Mouse (Mus musculus): ENCODE results near the gene Tln1. TPM values are rescaled to one million over a fixed set of nuclear protein-coding genes. Genes with fewer than 3 reads are reported as not detected.
A peak's percentile ranks its signal among the peaks of the same experiment; 100 is the strongest.

Tln1 gene
- polyA plus RNA-seq, 1 experiment from 2014 or later: 70.2 TPM

DNA sequence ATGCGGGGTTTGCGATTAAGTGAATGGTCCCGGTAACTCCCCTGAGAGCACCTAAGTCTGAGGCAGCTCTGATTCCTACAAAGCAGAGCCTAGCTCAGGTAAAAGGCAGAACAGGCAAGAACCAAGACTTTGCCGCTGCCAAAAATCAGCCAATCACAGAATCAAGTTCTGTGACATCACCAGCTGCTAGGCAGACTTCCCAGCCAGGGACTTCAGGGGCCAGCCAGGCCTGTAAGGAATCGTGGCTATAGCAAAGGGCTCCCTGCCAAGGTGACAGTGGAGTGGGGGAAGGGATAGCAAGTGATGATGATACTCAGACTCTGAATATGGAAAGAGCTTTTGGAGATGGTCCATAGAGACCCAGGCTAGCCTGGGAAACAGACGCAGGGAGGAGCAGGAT lies 42.5 kb downstream of the Tln1 start:
- Histone ChIP-seq H3K27me3 (replicated peaks; ENCODE audit: control insufficient read depth, insufficient read depth, low read length) (peaks cover 9% of the 10 kb centered on the region), H3K36me3 (ENCODE audit: control insufficient read depth, insufficient read depth, low read length) (peaks cover 27% of the 10 kb centered on the region; the same call in 1 of the 2 replicates), H3K27ac (replicated peaks; ENCODE audit: low read depth, low read length) (0 out of 2 replicates have a peak overlapping the region, but pooled peaks have one; percentile 10), H3K4me3 (ENCODE audit: low read depth, low read length) (peak overlapping the region; percentile 22), H3K9ac (ENCODE audit: low read depth, low read length) (no peak overlapping the region; the same call in 1 of the 2 replicates), H3K4me2 (ENCODE audit: low read depth, low read length) (peak overlapping the region; percentile 85), H3K4me1 (ENCODE audit: control insufficient read depth, insufficient read depth, low read length) (peaks cover 23% of the 10 kb centered on the region), H3K9me3 (ENCODE audit: control insufficient read depth, low read length) (no peaks in the 10 kb centered on the region)
- WGBS: 13% methylated on average over 6 of the region's 6 CpGs
- DNase-seq (ENCODE audit: low spot score): peak; percentile 87
- ATAC-seq (ENCODE audit: low read depth): peak; percentile 24; the same call in 1 of the 2 replicates

- no peak overlapping the region for H3K27ac ChIP-seq (replicated peaks; ENCODE audit: low read depth, low read length)
- DNase-seq (ENCODE audit: low spot score) (no peak), ATAC-seq (ENCODE audit: low read depth) (no peak)
- H3K36me3 ChIP-seq (ENCODE audit: control insufficient read depth, insufficient read depth, low read length): peaks cover 30% of the 10 kb centered on the region; the same call in 1 of the 2 replicates
- peaks cover 23% of the 10 kb centered on the region for H3K4me1 ChIP-seq (ENCODE audit: control insufficient read depth, insufficient read depth, low read length)
- H3K9me3 ChIP-seq (ENCODE audit: control insufficient read depth, low read length): no peaks in the 10 kb centered on the region
- peak overlapping the region; percentile 22 for H3K4me3 ChIP-seq (ENCODE audit: low read depth, low read length)
- peaks cover 9% of the 10 kb centered on the region for H3K27me3 ChIP-seq (replicated peaks; ENCODE audit: control insufficient read depth, insufficient read depth, low read length)
- 25% methylated on average over 10 of the region's 10 CpGs for WGBS
- H3K4me2 ChIP-seq (ENCODE audit: low read depth, low read length): peak overlapping the region; percentile 85
- no peak overlapping the region; the same call in 1 of the 2 replicates for H3K9ac ChIP-seq (ENCODE audit: low read depth, low read length)
Observed at GRCm38 (mm10) chr4:43519551-43519950, 42.9 kb downstream of the Tln1 start.

- DNase-seq (ENCODE audit: low spot score) (no peak), ATAC-seq (ENCODE audit: low read depth) (no peak)
- no peak overlapping the region for H3K4me3 ChIP-seq (ENCODE audit: low read depth, low read length)
- H3K9ac ChIP-seq (ENCODE audit: low read depth, low read length): no peak overlapping the region
- no peak overlapping the region for H3K4me2 ChIP-seq (ENCODE audit: low read depth, low read length)
- no peaks in the 10 kb centered on the region for H3K9me3 ChIP-seq (ENCODE audit: control insufficient read depth, low read length)
- WGBS: 71% methylated on average over 11 of the region's 11 CpGs
- no peaks in the 10 kb centered on the region; the same call in 1 of the 2 replicates for H3K27me3 ChIP-seq (replicated peaks; ENCODE audit: control insufficient read depth, insufficient read depth, low read length)
- peaks cover 5% of the 10 kb centered on the region; the same call in 1 of the 2 replicates for H3K4me1 ChIP-seq (ENCODE audit: control insufficient read depth, insufficient read depth, low read length)
- H3K27ac ChIP-seq (replicated peaks; ENCODE audit: low read depth, low read length): no peak overlapping the region
- peaks cover 31% of the 10 kb centered on the region; the same call in 1 of the 2 replicates for H3K36me3 ChIP-seq (ENCODE audit: control insufficient read depth, insufficient read depth, low read length)
Observed at GRCm38 (mm10) chr4:43515764-43516708, 46.5 kb downstream of the Tln1 start.

- ATAC-seq (ENCODE audit: low read depth) (no peak), DNase-seq (ENCODE audit: low spot score) (no peak)
- Histone ChIP-seq H3K4me3 (ENCODE audit: low read depth, low read length) (no peak overlapping the region), H3K9me3 (ENCODE audit: control insufficient read depth, low read length) (no peaks in the 10 kb centered on the region), H3K36me3 (ENCODE audit: control insufficient read depth, insufficient read depth, low read length) (peaks cover 31% of the 10 kb centered on the region; the same call in 1 of the 2 replicates), H3K4me1 (ENCODE audit: control insufficient read depth, insufficient read depth, low read length) (peaks cover 5% of the 10 kb centered on the region), H3K27me3 (replicated peaks; ENCODE audit: control insufficient read depth, insufficient read depth, low read length) (no peaks in the 10 kb centered on the region), H3K4me2 (ENCODE audit: low read depth, low read length) (no peak overlapping the region), H3K27ac (replicated peaks; ENCODE audit: low read depth, low read length) (no peak overlapping the region), H3K9ac (ENCODE audit: low read depth, low read length) (no peak overlapping the region)
- WGBS: 77% methylated on average over 4 of the region's 4 CpGs
Observed at GRCm38 (mm10) chr4:43513791-43514190, 48.7 kb downstream of the Tln1 start.

DNA sequence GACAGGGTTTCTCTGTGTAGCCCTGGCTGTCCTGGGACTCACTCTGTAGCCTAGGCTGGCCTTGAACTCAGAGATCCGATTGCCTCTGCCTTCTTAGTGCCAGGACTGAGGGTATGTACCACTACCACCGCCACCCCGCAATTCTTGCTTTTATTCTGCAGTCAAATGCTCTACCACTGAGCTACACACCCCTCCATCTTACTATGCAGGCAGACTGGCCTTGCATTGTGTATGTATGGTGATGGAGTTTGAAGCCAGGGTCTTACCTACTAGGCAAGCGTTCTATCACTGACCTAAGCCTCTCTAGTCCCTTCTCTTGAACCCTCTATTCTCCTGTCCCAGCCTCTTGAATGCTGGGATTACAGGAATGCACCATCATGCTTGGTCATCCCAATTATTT lies 49.2 kb downstream of the Tln1 start:
- 81% methylated on average over 4 of the region's 4 CpGs for WGBS

DNA sequence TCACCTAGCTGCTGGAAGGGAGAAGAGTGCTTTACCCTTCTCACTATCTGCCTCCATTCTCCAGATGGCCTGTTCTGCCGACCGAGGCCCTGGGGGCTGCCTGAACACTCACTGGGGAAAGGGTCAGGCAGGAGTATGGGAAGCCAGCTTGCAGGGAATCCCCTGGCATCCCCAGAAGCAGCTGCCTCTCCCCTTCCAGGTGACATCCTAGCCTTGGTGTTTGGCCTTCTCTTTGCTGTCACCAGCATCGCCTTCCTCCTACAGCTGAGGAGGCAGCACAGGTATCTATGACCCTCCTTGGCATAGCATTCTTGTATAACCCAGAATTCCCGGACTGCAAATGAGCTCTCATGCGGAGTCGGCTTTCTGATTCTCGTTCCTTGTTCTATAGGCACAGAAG lies 49.8 kb downstream of the Tln1 start:
- Histone ChIP-seq H3K4me1 (ENCODE audit: control insufficient read depth, insufficient read depth, low read length) (peaks cover 16% of the 10 kb centered on the region), H3K27ac (replicated peaks; ENCODE audit: low read depth, low read length) (no peak overlapping the region), H3K4me3 (ENCODE audit: low read depth, low read length) (no peak overlapping the region), H3K36me3 (ENCODE audit: control insufficient read depth, insufficient read depth, low read length) (peaks cover 28% of the 10 kb centered on the region; the same call in 1 of the 2 replicates), H3K27me3 (replicated peaks; ENCODE audit: control insufficient read depth, insufficient read depth, low read length) (no peaks in the 10 kb centered on the region), H3K4me2 (ENCODE audit: low read depth, low read length) (no peak overlapping the region), H3K9me3 (ENCODE audit: control insufficient read depth, low read length) (no peaks in the 10 kb centered on the region), H3K9ac (ENCODE audit: low read depth, low read length) (no peak overlapping the region)
- 53% methylated on average over 7 of the region's 7 CpGs for WGBS
- ATAC-seq (ENCODE audit: low read depth) (no peak), DNase-seq (ENCODE audit: low spot score) (no peak)

More for the DNA sequence above, 49.2 kb downstream of the Tln1 start:
- DNase-seq (ENCODE audit: low spot score): no peak
- Histone ChIP-seq H3K4me3 (ENCODE audit: low read depth, low read length) (no peak overlapping the region), H3K9me3 (ENCODE audit: control insufficient read depth, low read length) (no peaks in the 10 kb centered on the region), H3K36me3 (ENCODE audit: control insufficient read depth, insufficient read depth, low read length) (peaks cover 28% of the 10 kb centered on the region; the same call in 1 of the 2 replicates), H3K4me1 (ENCODE audit: control insufficient read depth, insufficient read depth, low read length) (peaks cover 10% of the 10 kb centered on the region), H3K27ac (replicated peaks; ENCODE audit: low read depth, low read length) (no peak overlapping the region), H3K27me3 (replicated peaks; ENCODE audit: control insufficient read depth, insufficient read depth, low read length) (no peaks in the 10 kb centered on the region), H3K4me2 (ENCODE audit: low read depth, low read length) (no peak overlapping the region), H3K9ac (ENCODE audit: low read depth, low read length) (no peak overlapping the region)
- no peak for ATAC-seq (ENCODE audit: low read depth)

DNA sequence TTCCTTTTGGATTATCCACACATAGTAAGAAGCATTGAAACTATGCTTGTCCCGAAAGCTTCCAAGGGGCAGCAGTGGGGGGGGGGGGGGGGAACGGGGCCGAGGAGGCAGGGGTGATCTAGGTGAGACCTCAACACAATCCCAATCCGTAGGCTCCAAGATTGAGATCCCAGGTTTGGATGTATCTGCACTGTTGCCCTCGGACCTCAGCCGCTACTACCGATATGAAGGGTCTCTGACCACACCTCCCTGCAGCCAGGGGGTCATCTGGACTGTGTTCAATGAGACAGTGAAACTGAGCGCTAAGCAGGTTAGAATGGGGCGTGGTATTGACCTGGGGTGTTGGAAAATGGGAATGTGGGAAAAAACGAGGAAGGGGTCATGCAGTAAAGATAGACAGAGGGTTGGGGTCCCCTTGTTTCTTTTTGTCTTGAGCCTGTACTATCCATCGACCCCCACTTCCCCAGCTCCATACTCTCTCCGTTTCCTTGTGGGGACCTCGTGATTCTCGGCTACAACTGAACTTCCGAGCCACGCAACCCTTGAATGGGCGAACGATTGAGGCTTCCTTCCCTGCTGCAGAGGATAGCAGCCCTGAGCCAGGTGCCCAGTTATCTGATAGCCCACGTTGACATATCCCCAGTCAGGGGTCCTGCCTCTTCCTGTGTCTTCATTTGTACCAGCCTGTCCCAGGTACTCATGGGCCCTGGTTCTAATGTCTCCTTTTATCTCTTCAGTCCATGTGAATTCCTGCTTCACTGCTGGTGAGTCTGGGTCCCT lies 50.6 kb downstream of the Tln1 start:
- no peak for ATAC-seq (ENCODE audit: low read depth)
- no peak for DNase-seq (ENCODE audit: low spot score)
- WGBS: 77% methylated on average over 18 of the region's 19 CpGs

DNA sequence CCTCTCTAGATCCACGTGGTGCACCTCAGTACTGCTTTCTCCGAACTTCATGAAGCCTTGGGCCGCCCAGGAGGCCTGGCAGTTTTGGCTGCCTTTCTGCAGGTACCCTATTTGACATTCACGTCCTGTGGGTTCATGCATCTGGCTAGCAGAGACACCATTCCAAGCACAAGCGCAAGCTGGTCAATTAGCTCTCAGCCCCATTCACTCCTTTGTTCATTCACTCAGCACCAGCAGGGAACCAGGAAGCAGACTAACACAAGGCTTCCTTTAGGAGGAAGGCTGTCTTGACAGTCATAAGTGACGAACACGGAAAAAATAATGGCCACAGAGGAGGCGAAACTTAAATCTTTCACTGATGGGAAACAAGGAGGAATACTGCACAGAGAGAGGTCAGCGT lies 53.4 kb downstream of the Tln1 start:
- ATAC-seq (ENCODE audit: low read depth) (no peak), DNase-seq (ENCODE audit: low spot score) (no peak)
- peak overlapping the region; percentile 65 for H3K9ac ChIP-seq (ENCODE audit: low read depth, low read length)
- H3K27me3 ChIP-seq (replicated peaks; ENCODE audit: control insufficient read depth, insufficient read depth, low read length): no peaks in the 10 kb centered on the region
- H3K4me2 ChIP-seq (ENCODE audit: low read depth, low read length): peak overlapping the region; percentile 84
- WGBS: 39% methylated on average over 9 of the region's 9 CpGs
- H3K9me3 ChIP-seq (ENCODE audit: control insufficient read depth, low read length): no peaks in the 10 kb centered on the region
- H3K27ac ChIP-seq (replicated peaks; ENCODE audit: low read depth, low read length): no peak overlapping the region
- H3K4me3 ChIP-seq (ENCODE audit: low read depth, low read length): peak overlapping the region; percentile 47
- peaks cover 18% of the 10 kb centered on the region for H3K4me1 ChIP-seq (ENCODE audit: control insufficient read depth, insufficient read depth, low read length)
- H3K36me3 ChIP-seq (ENCODE audit: control insufficient read depth, insufficient read depth, low read length): no peaks in the 10 kb centered on the region

More for the DNA sequence above, 50.6 kb downstream of the Tln1 start:
- H3K4me1 ChIP-seq (ENCODE audit: control insufficient read depth, insufficient read depth, low read length): peaks cover 18% of the 10 kb centered on the region
- no peak overlapping the region for H3K9ac ChIP-seq (ENCODE audit: low read depth, low read length)
- no peaks in the 10 kb centered on the region for H3K9me3 ChIP-seq (ENCODE audit: control insufficient read depth, low read length)
- H3K27ac ChIP-seq (replicated peaks; ENCODE audit: low read depth, low read length): no peak overlapping the region
- no peaks in the 10 kb centered on the region for H3K27me3 ChIP-seq (replicated peaks; ENCODE audit: control insufficient read depth, insufficient read depth, low read length)
- no peak overlapping the region for H3K4me3 ChIP-seq (ENCODE audit: low read depth, low read length)
- peaks cover 22% of the 10 kb centered on the region; the same call in 1 of the 2 replicates for H3K36me3 ChIP-seq (ENCODE audit: control insufficient read depth, insufficient read depth, low read length)
- no peak overlapping the region for H3K4me2 ChIP-seq (ENCODE audit: low read depth, low read length)

Data from embryonic facial prominence, embryonic 14.5 days (tissue).